In genomic region chr5:109866337-109867126, GRCm38 (mm10) we compare ENCODE assay signal across 8 mouse cellular contexts. TPM values are rescaled to one million over a fixed set of nuclear protein-coding genes. Genes with fewer than 3 reads are reported as not detected.
DNase-seq lines count a peak whose midpoint lies in the region; ATAC-seq lines count a peak whose summit lies in the region.

No protein-coding gene starts in this region.

- WGBS in heart, embryonic 13.5 days: 0% methylated on average over 22 of the region's 22 CpGs
- WGBS in liver, embryonic 12.5 days (ENCODE audit: insufficient replicate concordance): under 1% methylated on average over 22 of the region's 22 CpGs
- under 1% methylated on average over 22 of the region's 22 CpGs for WGBS in stomach, embryonic 15.5 days

- peak; percentile 93 for ATAC-seq in heart, embryonic 13.5 days (ENCODE audit: extremely low read depth, insufficient number of reproducible peaks, low FRiP score, low TSS enrichment)
- ATAC-seq in liver, embryonic 12.5 days: peak; percentile 100
- peak; percentile 100 for ATAC-seq in stomach, embryonic 15.5 days (ENCODE audit: insufficient read depth, low FRiP score, low read depth)

- H3K9me3 ChIP-seq in heart, embryonic 13.5 days: no peaks in the 10 kb centered on the region
- H3K9me3 ChIP-seq in liver, embryonic 12.5 days (replicated peaks): no peaks in the 10 kb centered on the region
- no peaks in the 10 kb centered on the region for H3K9me3 ChIP-seq in stomach, embryonic 15.5 days

- H3K36me3 ChIP-seq in heart, embryonic 13.5 days: 0 out of 2 replicates have a peak, but pooled peaks cover 2% of the 10 kb centered on the region
- H3K36me3 ChIP-seq in liver, embryonic 12.5 days: no peaks in the 10 kb centered on the region
- no peaks in the 10 kb centered on the region for H3K36me3 ChIP-seq in stomach, embryonic 15.5 days

- peak overlapping the region; percentile 66 for H3K4me3 ChIP-seq in brown adipose tissue, adult 24 weeks (ENCODE audit: insufficient read depth, low read depth, low read length)
- peak overlapping the region; percentile 79 for H3K4me3 ChIP-seq in heart, embryonic 13.5 days
- H3K4me3 ChIP-seq in liver, embryonic 12.5 days: peak overlapping the region; percentile 76
- peak overlapping the region; percentile 70 for H3K4me3 ChIP-seq in stomach, embryonic 15.5 days (replicated peaks)

- H3K9ac ChIP-seq in heart, embryonic 13.5 days: peak overlapping the region; percentile 87
- H3K9ac ChIP-seq in liver, embryonic 12.5 days: peak overlapping the region; percentile 76
- peak overlapping the region; percentile 59; the same call in 1 of the 2 replicates for H3K9ac ChIP-seq in stomach, embryonic 15.5 days

- no peaks in the 10 kb centered on the region for H3K4me1 ChIP-seq in brown adipose tissue, adult 24 weeks (ENCODE audit: control insufficient read depth, insufficient read depth, insufficient read length, low read length)
- peaks cover 12% of the 10 kb centered on the region for H3K4me1 ChIP-seq in heart, embryonic 13.5 days
- H3K4me1 ChIP-seq in liver, embryonic 12.5 days: peaks cover 8% of the 10 kb centered on the region
- H3K4me1 ChIP-seq in stomach, embryonic 15.5 days: no peaks in the 10 kb centered on the region

- no peak overlapping the region for H3K27ac ChIP-seq in brown adipose tissue, adult 24 weeks (replicated peaks; ENCODE audit: low read depth, low read length)
- peak overlapping the region; percentile 48; the same call in 1 of the 2 replicates for H3K27ac ChIP-seq in heart, embryonic 13.5 days (replicated peaks)
- H3K27ac ChIP-seq in liver, embryonic 12.5 days: peak overlapping the region; percentile 64; the same call in 1 of the 2 replicates
- peak overlapping the region; percentile 58; the same call in 1 of the 2 replicates for H3K27ac ChIP-seq in stomach, embryonic 15.5 days

- H3K4me2 ChIP-seq in heart, embryonic 13.5 days: peak overlapping the region; percentile 73
- H3K4me2 ChIP-seq in liver, embryonic 12.5 days: peak overlapping the region; percentile 75
- H3K4me2 ChIP-seq in stomach, embryonic 15.5 days: peak overlapping the region; percentile 60

- no peaks in the 10 kb centered on the region for H3K27me3 ChIP-seq in heart, embryonic 13.5 days (replicated peaks)
- H3K27me3 ChIP-seq in liver, embryonic 12.5 days (replicated peaks): no peaks in the 10 kb centered on the region
- no peaks in the 10 kb centered on the region for H3K27me3 ChIP-seq in stomach, embryonic 15.5 days (replicated peaks)

- peak; percentile 94 for DNase-seq in CD4-positive, CD25-positive, alpha-beta regulatory T cell, adult 2 months (ENCODE audit: low read depth, low spot score)
- peak; percentile 59 for DNase-seq in fat pad, adult 2 months (ENCODE audit: extremely low read depth, low read depth, low spot score)
- DNase-seq in kidney, postnatal 10 days: peak; percentile 90
- peak; percentile 80 to 82 for DNase-seq in natural killer cell, adult 2 months (ENCODE audit: low spot score in 2 of 2)

RNA-seq across cellular contexts. Expression of gene Gm15446, which starts 56.7 kb away (rescaled TPM):
- polyA plus RNA-seq in brown adipose tissue, adult 24 weeks (2012; ENCODE audit: insufficient read depth, insufficient read length, missing spikeins): 2.3 and 5.2 TPM in 2 replicates
- 0.42 and 0.51 TPM in 2 replicates for polyA plus RNA-seq in heart, embryonic 13.5 days (2015; fragmentation: Nextera tagmentation; extraction: Ambion mirVana)
- 0.26 and 0.42 TPM in 2 replicates for polyA plus RNA-seq in liver, embryonic 12.5 days (2016; fragmentation: Nextera tagmentation; extraction: Ambion mirVana)
- polyA plus RNA-seq in stomach, embryonic 15.5 days (2015; fragmentation: Nextera tagmentation; extraction: Ambion mirVana): 0.54 and 0.61 TPM in 2 replicates
